ENCODE assay signal across 8 mouse cellular contexts in genomic region chr5:53266931-53267853, GRCm38 (mm10). TPM values are rescaled to one million over a fixed set of nuclear protein-coding genes. Genes with fewer than 3 reads are reported as not detected.
DNase-seq lines count a peak whose midpoint lies in the region; ATAC-seq and TF ChIP-seq lines count a peak whose summit lies in the region.

Gene Smim20 (plus strand): TSS chr5:53267083.

- peak; percentile 89 for DNase-seq in R1 (ENCODE audit: low read depth, low spot score)
- DNase-seq in cerebellum, postnatal 25 days: peak; percentile 81 to 91
- DNase-seq in frontal cortex, postnatal 25 days (ENCODE audit: low spot score in 2 of 2): peak; percentile 41 to 62
- DNase-seq in hindbrain, embryonic 14.5 days (ENCODE audit: low spot score): peak; percentile 82
- DNase-seq in left cerebral cortex, adult 2 months (ENCODE audit: extremely low spot score in 1 of 2, low spot score in 2 of 2): peak; percentile 79 to 84
- DNase-seq in right cerebral cortex, adult 2 months (ENCODE audit: low spot score in 2 of 2): peak; percentile 77 to 79
- DNase-seq in urinary bladder, postnatal 14 days (ENCODE audit: low spot score): peak; percentile 86

- WGBS in hindbrain, embryonic 14.5 days: 12% methylated on average over 53 of the region's 53 CpGs

- H3K4me1 ChIP-seq in hindbrain, embryonic 14.5 days (replicated peaks; ENCODE audit: control insufficient read depth, insufficient read depth, low read length): peaks cover 9% of the 10 kb centered on the region

- peak within 1 kb of the TSS; percentile 53 for H3K4me3 ChIP-seq in hindbrain, embryonic 14.5 days (replicated peaks; ENCODE audit: low read length)
- H3K4me3 ChIP-seq in left cerebral cortex, adult 2 months: peak within 1 kb of the TSS; percentile 78

- intact Hi-C loops in left cerebral cortex, adult 2 months (cut with DNase I): loop anchor here (2.0 kb wide), 1 partner anchor 54 kb away; the partner anchor contains the start of gene Sel1l3

- peak within 1 kb of the TSS; percentile 81 for H3K4me2 ChIP-seq in hindbrain, embryonic 14.5 days (replicated peaks)

- ATAC-seq in hindbrain, embryonic 14.5 days (ENCODE audit: low FRiP score): peak; percentile 91
- ATAC-seq in megakaryocyte, adult 5-6 weeks (ENCODE audit: poor library complexity, severe bottlenecking): peak; percentile 98

- H3K27ac ChIP-seq in hindbrain, embryonic 14.5 days: peak within 1 kb of the TSS; percentile 64; the same call in 1 of the 2 replicates
- peak within 1 kb of the TSS; percentile 84 for H3K27ac ChIP-seq in left cerebral cortex, adult 2 months

- no peaks in the 10 kb centered on the region for H3K9me3 ChIP-seq in hindbrain, embryonic 14.5 days (ENCODE audit: control insufficient read depth, low read length)

- peak within 1 kb of the TSS; percentile 70 for H3K9ac ChIP-seq in hindbrain, embryonic 14.5 days

- H3K36me3 ChIP-seq in hindbrain, embryonic 14.5 days (replicated peaks; ENCODE audit: control insufficient read depth, insufficient read depth): no peaks in the 10 kb centered on the region

- no peak for TF ChIP-seq CTCF in left cerebral cortex, adult 2 months (IDR thresholded peaks at IDR 0.05)

- H3K27me3 ChIP-seq in hindbrain, embryonic 14.5 days (ENCODE audit: control insufficient read depth, insufficient read depth, low read length): no peaks in the 10 kb centered on the region

RNA-seq across cellular contexts. Expression of gene Smim20, which starts in this region (rescaled TPM):
- polyA plus RNA-seq in hindbrain, embryonic 14.5 days (2014; fragmentation: Nextera tagmentation; extraction: Ambion mirVana): 78.6 and 82.0 TPM in 2 replicates
- 10 to 100 TPM; 36.4 to 39.7 TPM for total RNA-seq in left cerebral cortex, adult 2 months (2021)
- 67.6 and 71.7 TPM in 2 replicates for total RNA-seq in megakaryocyte, adult 5-6 weeks (2015)
- total RNA-seq in megakaryocyte, adult 5-6 weeks (2017): 43.3 and 55.5 TPM in 2 replicates

Comparison
In these comparisons a context has a peak if more than half of its experiments do, and no peak if none do; other contexts are left out.
1. Peak in every context shown above with its lines: DNase-seq, ATAC-seq, H3K4me3 ChIP-seq and H3K27ac ChIP-seq.